Mouse (Mus musculus) heart, embryonic 11.5 days (tissue): ENCODE results near the gene Ceacam15. TPM values are rescaled to one million over a fixed set of nuclear protein-coding genes. Genes with fewer than 3 reads are reported as not detected.

Experiments used
- ATAC-seq: fragments of 200-750 bp; cut with Nextera tagmentation; replicated peaks from 2 replicates; pipeline ENCODE4 v1.8.0; 2017; ENCODE audit warnings: moderate library complexity; ENCODE audit not compliant: insufficient number of reproducible peaks, low FRiP score, low TSS enrichment
- H3K27ac ChIP-seq: fragments of 300-500 bp; sonication (generic); 2 replicates; pipeline ENCODE4 v1.5.1; 2014; ENCODE audit warnings: mild to moderate bottlenecking, low read depth, low read length
- H3K27me3 ChIP-seq: fragments of 300-500 bp; sonication (generic); 2 replicates; pipeline ENCODE4 v1.6.1; 2014; ENCODE audit warnings: mild to moderate bottlenecking, low read length, mixed read lengths; ENCODE audit not compliant: control insufficient read depth, insufficient read depth
- H3K36me3 ChIP-seq: fragments of 300-500 bp; sonication (generic); 2 replicates; pipeline ENCODE4 v1.6.1; 2014; ENCODE audit warnings: mild to moderate bottlenecking, low read length, moderate library complexity, mixed read lengths; ENCODE audit not compliant: control insufficient read depth, insufficient read depth
- H3K4me1 ChIP-seq: fragments of 300-500 bp; sonication (generic); 2 replicates; pipeline ENCODE4 v1.6.1; 2014; ENCODE audit warnings: low read length; ENCODE audit not compliant: control insufficient read depth, insufficient read depth
- H3K4me2 ChIP-seq: fragments of 300-500 bp; sonication (generic); 2 replicates; pipeline ENCODE4 v1.6.1; 2014; ENCODE audit warnings: mild to moderate bottlenecking, moderate library complexity
- H3K4me3 ChIP-seq: fragments of 300-500 bp; sonication (generic); 2 replicates; pipeline ENCODE4 v1.5.1; 2014; ENCODE audit warnings: low read depth, low read length
- H3K9ac ChIP-seq: fragments of 300-500 bp; sonication (generic); 2 replicates; pipeline ENCODE4 v1.6.1; 2014; ENCODE audit warnings: mild to moderate bottlenecking, low read depth, low read length, moderate library complexity
- H3K9me3 ChIP-seq: fragments of 300-500 bp; sonication (generic); replicated peaks from 2 replicates; pipeline ENCODE4 v1.6.1; 2016; ENCODE audit warnings: low read length; ENCODE audit not compliant: control insufficient read depth
- WGBS: fragments of 180-500 bp; shearing (Covaris S2); extraction: QIAGEN DNeasy Blood & Tissue Kit; methylation state at CpG from one replicate; pipeline ENCODE4 v1.1.7; 2014; ENCODE audit not compliant: insufficient replicate concordance; 5-methylcytosine and 5-hydroxymethylcytosine counted together
- polyA plus RNA-seq: library from polyadenylated mRNA; unstranded; fragments of >200 nt; fragmentation: Nextera tagmentation; extraction: Ambion mirVana; gene quantifications from 2 replicates; pipeline ENCODE4 v1.2.1, GENCODE M21; 2014

Gene Ceacam15
- polyA plus RNA-seq, 1 experiment from 2014 or later = 0.11 TPM

- H3K4me3 ChIP-seq = no peak overlapping the region
- H3K9me3 ChIP-seq = no peaks in the 10 kb centered on the region
- no peaks in the 10 kb centered on the region for H3K4me1 ChIP-seq
- no peak for ATAC-seq
- no peak overlapping the region for H3K4me2 ChIP-seq
- H3K9ac ChIP-seq = no peak overlapping the region
- 51% methylated on average over 4 of the region's 4 CpGs for WGBS
- H3K27me3 ChIP-seq = no peaks in the 10 kb centered on the region
- H3K36me3 ChIP-seq = no peaks in the 10 kb centered on the region
- no peak overlapping the region for H3K27ac ChIP-seq
Measured at GRCm38 (mm10) chr7:16623131-16623530, 52.4 kb downstream of the Ceacam15 start.

Other genes starting within 250 kb of the Ceacam15 start
- 69.4 and 78.6 TPM in 2 replicates for gene Tmem160, start 222.9 kb downstream of the Ceacam15 start, polyA plus RNA-seq
- 0.23 TPM in 1 of 2 replicates, not detected in the other for gene Npas1, start 198.0 kb downstream of the Ceacam15 start, polyA plus RNA-seq
- gene Arhgap35, start 60.7 kb downstream of the Ceacam15 start, polyA plus RNA-seq = 15.9 and 17.2 TPM in 2 replicates
- gene Ceacam9, start 46.2 kb upstream of the Ceacam15 start, polyA plus RNA-seq = not detected in 2 replicates
- 256 TPM in 2 replicates for gene Ap2s1, start 62.7 kb upstream of the Ceacam15 start, polyA plus RNA-seq
- 26.9 and 30.1 TPM in 2 replicates for gene Slc1a5, start 105.6 kb upstream of the Ceacam15 start, polyA plus RNA-seq
- gene Strn4, start 140.2 kb upstream of the Ceacam15 start, polyA plus RNA-seq = 81.4 and 86.8 TPM in 2 replicates
- 25.6 and 27.7 TPM in 2 replicates for gene Fkrp, start 141.0 kb upstream of the Ceacam15 start, polyA plus RNA-seq
- gene Prkd2, start 167.2 kb upstream of the Ceacam15 start, polyA plus RNA-seq = 10.8 and 11.6 TPM in 2 replicates
- gene Dact3, start 199.6 kb upstream of the Ceacam15 start, polyA plus RNA-seq = 9.5 and 10.6 TPM in 2 replicates
- gene Gng8, start 216.1 kb upstream of the Ceacam15 start, polyA plus RNA-seq = 3.5 and 4.2 TPM in 2 replicates
- gene Ptgir, start 230.8 kb upstream of the Ceacam15 start, polyA plus RNA-seq = 0.19 and 0.34 TPM in 2 replicates
- 150 and 156 TPM in 2 replicates for gene Calm3, start 248.4 kb upstream of the Ceacam15 start, polyA plus RNA-seq